14 mouse cellular contexts compared by ENCODE assay signal in the genomic region with DNA sequence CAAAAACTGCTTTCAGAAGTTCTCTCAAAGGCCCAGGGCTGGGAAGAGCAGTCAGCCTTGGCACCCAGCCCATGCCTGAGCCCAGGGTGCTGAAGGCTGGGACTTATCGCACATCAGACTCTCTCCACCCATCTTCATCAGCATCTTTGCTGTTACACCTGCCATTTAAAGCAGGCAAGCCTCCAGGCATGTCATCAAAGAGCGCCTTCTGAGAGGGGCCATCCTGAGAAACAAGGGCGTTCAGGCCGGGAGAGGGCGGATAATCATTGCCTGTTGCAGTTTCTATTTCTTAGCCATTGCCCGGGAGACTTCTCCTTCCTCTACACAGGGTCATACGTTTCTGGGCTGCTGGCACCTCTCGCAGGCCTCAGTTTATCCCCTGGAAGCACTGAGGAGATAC. TPM values are rescaled to one million over a fixed set of nuclear protein-coding genes. Genes with fewer than 3 reads are reported as not detected.
DNase-seq lines count a peak whose midpoint lies in the region; ATAC-seq lines count a peak whose summit lies in the region.
"Had no signal": no experiment of that assay in that cellular context is flagged by ENCODE, and none has a peak within 500 bp of the region (broad histone marks: within the 10 kb centered on the region; RNA-seq: fewer than 3 reads in every experiment).

No protein-coding gene starts in this region.

- peak overlapping the region; percentile 62; the same call in 1 of the 2 replicates for H3K27ac ChIP-seq in stomach, embryonic 15.5 days

- H3K4me1 ChIP-seq in stomach, embryonic 15.5 days: peaks cover 42% of the 10 kb centered on the region

- H3K4me3 ChIP-seq in stomach, embryonic 15.5 days (replicated peaks): no peak overlapping the region

- H3K36me3 ChIP-seq in stomach, embryonic 15.5 days: no peaks in the 10 kb centered on the region

- no peak for ATAC-seq in stomach, embryonic 15.5 days (ENCODE audit: insufficient read depth, low FRiP score, low read depth)
- ATAC-seq: forebrain, embryonic 16.5 days had no signal

- H3K9ac ChIP-seq in stomach, embryonic 15.5 days: no peak overlapping the region

- H3K4me2 ChIP-seq in stomach, embryonic 15.5 days: no peak overlapping the region

- 77% methylated on average over 8 of the region's 8 CpGs for WGBS in stomach, embryonic 15.5 days

- H3K9me3 ChIP-seq in stomach, embryonic 15.5 days: no peaks in the 10 kb centered on the region

- intact Hi-C loops in gastrocnemius, postnatal 36 days (cut with DNase I): no loop called here

- peak; percentile 43 for DNase-seq in gastrocnemius, postnatal 10 days
- no peak for DNase-seq in gastrocnemius, postnatal 36 days
- DNase-seq in spleen, postnatal 10 days (ENCODE audit: low spot score in 2 of 2): peak; percentile 46 to 58
- no peak for DNase-seq in spleen, adult 12 weeks (ENCODE audit: low spot score)
- DNase-seq in cerebellum, postnatal 14 days: peak; percentile 28 to 39
- DNase-seq in urinary bladder, postnatal 14 days (ENCODE audit: low spot score): no peak
- no peak for DNase-seq in urinary bladder, adult 2 months (ENCODE audit: low spot score)
- DNase-seq: embryo, embryonic 11 days; kidney, adult 18-20 months; right cerebral cortex, adult 18-20 months had no signal

- H3K27me3 ChIP-seq in stomach, embryonic 15.5 days (replicated peaks): no peaks in the 10 kb centered on the region

RNA-seq across cellular contexts. Expression of a gene that starts 3.0 kb away (rescaled TPM):
- total RNA-seq in gastrocnemius, postnatal 10 days (2021): 10 to 100 TPM; 46.8 to 54.9 TPM
- total RNA-seq in gastrocnemius, postnatal 36 days (2021): 10 to 100 TPM; 21.9 to 22.0 TPM
- 10.3 TPM in 2 replicates for polyA plus RNA-seq in stomach, embryonic 15.5 days (2015; fragmentation: Nextera tagmentation; extraction: Ambion mirVana)
- 16.0 and 35.7 TPM in 2 replicates for polyA plus RNA-seq in urinary bladder, adult 2 months (2012; rRNA removed)

RNA-seq across cellular contexts. Expression of a gene that starts 11.7 kb away (rescaled TPM):
- total RNA-seq in gastrocnemius, postnatal 10 days (2021): 100 to 1,000 TPM; 185 to 194 TPM
- 100 to 1,000 TPM; 252 to 259 TPM for total RNA-seq in gastrocnemius, postnatal 36 days (2021)
- 0.17 and 0.27 TPM in 2 replicates for polyA plus RNA-seq in stomach, embryonic 15.5 days (2015; fragmentation: Nextera tagmentation; extraction: Ambion mirVana)
- polyA plus RNA-seq in urinary bladder, adult 2 months (2012; rRNA removed): 69.2 and 93.5 TPM in 2 replicates
- total RNA-seq: left cerebral cortex, adult 18-20 months had no signal

RNA-seq across cellular contexts. Expression of a gene that starts 20.5 kb away (rescaled TPM):
- total RNA-seq in gastrocnemius, postnatal 10 days (2021): not detected
- total RNA-seq in gastrocnemius, postnatal 36 days (2021): not detected
- not detected in 2 replicates for polyA plus RNA-seq in stomach, embryonic 15.5 days (2015; fragmentation: Nextera tagmentation; extraction: Ambion mirVana)
- 0.19 and 0.22 TPM in 2 replicates for polyA plus RNA-seq in urinary bladder, adult 2 months (2012; rRNA removed)
- total RNA-seq: left cerebral cortex, adult 18-20 months had no signal
- polyA plus RNA-seq: forebrain, embryonic 16.5 days; lung, embryonic 16.5 days had no signal

RNA-seq across cellular contexts. Expression of a gene that starts 21.8 kb away (rescaled TPM):
- total RNA-seq in gastrocnemius, postnatal 10 days (2021): 1 to 10 TPM; 3.5 to 6.1 TPM
- total RNA-seq in gastrocnemius, postnatal 36 days (2021): under 1 TPM; 0.44 to 0.56 TPM
- 19.8 and 21.1 TPM in 2 replicates for polyA plus RNA-seq in stomach, embryonic 15.5 days (2015; fragmentation: Nextera tagmentation; extraction: Ambion mirVana)
- polyA plus RNA-seq in urinary bladder, adult 2 months (2012; rRNA removed): 5.8 and 9.6 TPM in 2 replicates

RNA-seq across cellular contexts. Expression of a gene that starts 51.8 kb away (rescaled TPM):
- 1,000 to 10,000 TPM; 5,070 to 7,999 TPM for total RNA-seq in gastrocnemius, postnatal 10 days (2021)
- total RNA-seq in gastrocnemius, postnatal 36 days (2021): 100 to 1,000 TPM; 604 to 803 TPM
- 1,375 and 1,459 TPM in 2 replicates for polyA plus RNA-seq in stomach, embryonic 15.5 days (2015; fragmentation: Nextera tagmentation; extraction: Ambion mirVana)
- polyA plus RNA-seq in urinary bladder, adult 2 months (2012; rRNA removed): 953 and 1,532 TPM in 2 replicates

Comparison
In these comparisons a context has a peak if more than half of its experiments do, and no peak if none do; other contexts are left out.
1. DNase-seq: peak in gastrocnemius, postnatal 10 days (single experiment), spleen, postnatal 10 days (2 of 2) and cerebellum, postnatal 14 days (2 of 2); none in gastrocnemius, postnatal 36 days (0 of 2), spleen, adult 12 weeks (single experiment), urinary bladder, postnatal 14 days (single experiment) and urinary bladder, adult 2 months (single experiment).